Mouse (Mus musculus) neutrophil, adult 65 days (primary cell): ENCODE results near the gene Ncam2. TPM values are rescaled to one million over a fixed set of nuclear protein-coding genes. Genes with fewer than 3 reads are reported as not detected.

Source experiments
- total RNA-seq: library from RNA; stranded (reverse); gene quantifications from 2 replicates; pipeline ENCODE4 v1.2.4, GENCODE M21; 2023

Gene Ncam2
- not detected in 2 replicates for total RNA-seq

GRCm38 (mm10) chr16:81200201-81201071 lies at the start of gene Ncam2:
Gene Ncam2 (plus strand): TSS chr16:81200697.

